Mouse (Mus musculus): Measurements from ENCODE around the gene Wasl.

GRCm38 (mm10) chr6:24634065-24634464 is 30.7 kb downstream of the Wasl start:
- TF ChIP-seq POLR2A (IDR thresholded peaks at IDR 0.05; ENCODE audit: extremely low read depth, insufficient read depth, low read length) = no peak
- no peak for TF ChIP-seq CTCF (IDR thresholded peaks at IDR 0.05; ENCODE audit: extremely low read depth, insufficient read depth, low read length)

Data from cortical plate, adult 2 months (tissue).